Mouse (Mus musculus) CH12.LX (cell line): ENCODE measurements at regions not wholly inside any gene's neighbourhood (a gene's known extent, or its start where the extent isn't known, plus 50 kb on each side); places are given as distances from the start of the nearest gene placed in this dataset.

ENCODE experiments used
- DNase-seq: peaks from one replicate; pipeline ENCODE4 v3.0.0-alpha.2; 2013; ENCODE audit errors: extremely low read depth
- H3K27ac ChIP-seq: 2 replicates; pipeline ENCODE4 v1.5.1; 2012; ENCODE audit warnings: low read depth, mild to moderate bottlenecking, control low read depth, moderate library complexity; ENCODE audit not compliant: insufficient read depth
- H3K27me3 ChIP-seq: replicated peaks from 2 replicates; pipeline ENCODE3; 2012; ENCODE audit warnings: inconsistent platforms
- H3K36me3 ChIP-seq, 2 experiments: replicated peaks in 1 of 2; 2 replicates each; pipeline versions ENCODE3 to v1.6.1; 2012; ENCODE audit warnings: inconsistent platforms in 1 of 2, low read length in 1 of 2, mild to moderate bottlenecking in 1 of 2, mixed read lengths in 1 of 2, moderate library complexity in 1 of 2; ENCODE audit not compliant: control insufficient read depth in 1 of 2, insufficient read depth in 1 of 2
- H3K4me1 ChIP-seq, 2 experiments: 2 replicates each; pipeline ENCODE4 v1.6.1; 2012; ENCODE audit warnings: inconsistent platforms in 1 of 2, moderate library complexity in 1 of 2; ENCODE audit not compliant: insufficient read depth in 2 of 2, control insufficient read depth in 1 of 2
- H3K4me2 ChIP-seq: 2 replicates; pipeline ENCODE4 v1.6.1; 2012; ENCODE audit warnings: low read depth, mild to moderate bottlenecking, control low read depth; ENCODE audit not compliant: poor library complexity, insufficient read depth, severe bottlenecking
- H3K4me3 ChIP-seq, 3 experiments: fragments of 150-350 bp in 1 of 3; sonication (generic) in 1 of 3; replicated peaks in 1 of 3; 2 replicates each; pipeline versions ENCODE3 to v1.5.1; 2011 to 2012; ENCODE audit warnings: low read depth in 2 of 3, low read length in 2 of 3, mild to moderate bottlenecking in 2 of 3, moderate library complexity in 2 of 3, control low read depth in 1 of 3, improper control_type of control experiment in 1 of 3, inconsistent platforms in 1 of 3, mixed read lengths in 1 of 3; ENCODE audit not compliant: poor library complexity in 1 of 3
- H3K79me2 ChIP-seq: replicated peaks from 2 replicates; pipeline ENCODE4 v1.6.1; 2012; ENCODE audit warnings: mild to moderate bottlenecking, moderate library complexity; ENCODE audit not compliant: control insufficient read depth, poor library complexity, insufficient read depth, severe bottlenecking; ENCODE audit errors: extremely low read depth
- H3K9ac ChIP-seq: 2 replicates; pipeline ENCODE4 v1.6.1; 2012; ENCODE audit warnings: low read depth, mild to moderate bottlenecking, control low read depth, moderate library complexity; ENCODE audit not compliant: insufficient read depth
- H3K9me3 ChIP-seq: replicated peaks from 2 replicates; pipeline ENCODE3; 2012; ENCODE audit warnings: low read length, inconsistent platforms, mixed read lengths
- BHLHE40 ChIP-seq: IDR thresholded peaks from 2 replicates; pipeline ENCODE4 v1.6.1; 2011; ENCODE audit warnings: mild to moderate bottlenecking, low read depth, low read length, improper control_type of control experiment
- CHD1 ChIP-seq: IDR thresholded peaks from 2 replicates; pipeline ENCODE4 v1.6.1; 2012; ENCODE audit warnings: low read depth, low read length, improper control_type of control experiment, inconsistent platforms
- EP300 ChIP-seq: IDR thresholded peaks from 2 replicates; pipeline ENCODE4 v1.6.1; 2011; ENCODE audit warnings: low read length, improper control_type of control experiment
- GABPA ChIP-seq: IDR thresholded peaks from 2 replicates; pipeline ENCODE4 v1.6.1; 2012; ENCODE audit warnings: low read depth, low read length, improper control_type of control experiment, inconsistent platforms; ENCODE audit not compliant: insufficient replicate concordance
- HCFC1 ChIP-seq: IDR thresholded peaks from 2 replicates; pipeline ENCODE4 v1.6.1; 2012; ENCODE audit warnings: low read depth, mild to moderate bottlenecking, inconsistent platforms, low read length, improper control_type of control experiment
- IRF4 ChIP-seq: IDR thresholded peaks from 2 replicates; pipeline ENCODE4 v1.6.1; 2014; ENCODE audit warnings: low read depth, mild to moderate bottlenecking, inconsistent platforms, low read length, improper control_type of control experiment
- JUN ChIP-seq: IDR thresholded peaks from 2 replicates; pipeline ENCODE4 v1.6.1; 2011; ENCODE audit warnings: low read depth, mild to moderate bottlenecking, low read length, improper control_type of control experiment, moderate library complexity; ENCODE audit not compliant: insufficient read depth
- KAT2A ChIP-seq: IDR thresholded peaks from 2 replicates; pipeline ENCODE4 v1.6.1; 2012; ENCODE audit warnings: low read length, improper control_type of control experiment, inconsistent platforms; ENCODE audit not compliant: insufficient replicate concordance
- MAFK ChIP-seq: IDR thresholded peaks from 2 replicates; pipeline ENCODE4 v1.6.1; 2011; ENCODE audit warnings: low read length, improper control_type of control experiment; ENCODE audit not compliant: insufficient replicate concordance
- MAX ChIP-seq: IDR thresholded peaks from 2 replicates; pipeline ENCODE4 v1.6.1; 2011; ENCODE audit warnings: low read length, improper control_type of control experiment
- MXI1 ChIP-seq: IDR thresholded peaks from 2 replicates; pipeline ENCODE4 v1.6.1; 2011; ENCODE audit warnings: mild to moderate bottlenecking, low read depth, low read length, improper control_type of control experiment
- MYC ChIP-seq: IDR thresholded peaks from 2 replicates; pipeline ENCODE4 v1.6.1; 2011; ENCODE audit warnings: low read depth, mild to moderate bottlenecking, improper control_type of control experiment, low read length
- NELFE ChIP-seq: IDR thresholded peaks from 2 replicates; pipeline ENCODE4 v1.6.1; 2011; ENCODE audit warnings: low read depth, low read length, improper control_type of control experiment
- NRF1 ChIP-seq: IDR thresholded peaks from 2 replicates; pipeline ENCODE4 v1.6.1; 2014; ENCODE audit warnings: low read depth, mild to moderate bottlenecking, inconsistent platforms, low read length, improper control_type of control experiment, moderate library complexity
- PAX5 ChIP-seq: IDR thresholded peaks from 2 replicates; pipeline ENCODE4 v1.6.1; 2012; ENCODE audit warnings: low read length, inconsistent platforms, mixed read lengths
- POLR2A ChIP-seq: IDR thresholded peaks from 2 replicates; pipeline ENCODE4 v1.6.1; 2011; ENCODE audit warnings: low read depth, mild to moderate bottlenecking, improper control_type of control experiment, low read length
- RAD21 ChIP-seq: IDR thresholded peaks from 2 replicates; pipeline ENCODE4 v1.6.1; 2011; ENCODE audit warnings: low read depth, mild to moderate bottlenecking, low read length, improper control_type of control experiment, moderate library complexity
- SMC3 ChIP-seq: IDR thresholded peaks from 2 replicates; pipeline ENCODE4 v1.6.1; 2011; ENCODE audit warnings: low read depth, low read length, improper control_type of control experiment
- UBTF ChIP-seq: IDR thresholded peaks from 2 replicates; pipeline ENCODE4 v1.6.1; 2012; ENCODE audit warnings: low read depth, mild to moderate bottlenecking, inconsistent platforms, low read length, improper control_type of control experiment, moderate library complexity
- USF1 ChIP-seq: IDR thresholded peaks from 2 replicates; pipeline ENCODE4 v1.6.1; 2014; ENCODE audit warnings: low read depth, mild to moderate bottlenecking, inconsistent platforms, low read length, improper control_type of control experiment
- USF2 ChIP-seq: conservative IDR thresholded peaks from 2 replicates; pipeline ENCODE4 v1.6.1; 2011; ENCODE audit warnings: low read depth, low read length, improper control_type of control experiment
- ZC3H11A ChIP-seq: IDR thresholded peaks from 2 replicates; pipeline ENCODE4 v1.6.1; 2012; ENCODE audit warnings: low read depth, mild to moderate bottlenecking, inconsistent platforms, low read length, improper control_type of control experiment
- ZNF384 ChIP-seq: IDR thresholded peaks from 2 replicates; pipeline ENCODE4 v1.6.1; 2012; ENCODE audit warnings: low read depth, low read length, improper control_type of control experiment, inconsistent platforms
- dilution Hi-C: fragments of 300-500 bp; cut with MboI; formaldehyde crosslinking; loops from 2 replicates; pipeline ENCODE4 v1.14.3; 2020; ENCODE audit warnings: low sequenced_read_pairs; ENCODE audit not compliant: extremely low pct_unique_long_range_greater_than_20kb, extremely low pct_ligation_motif_present
- in situ Hi-C: fragments of 300-500 bp; cut with MboI; formaldehyde crosslinking; loops from 3 replicates; pipeline ENCODE4 v1.14.3; 2019; ENCODE audit warnings: low sequenced_read_pairs, low pct_ligation_motif_present, low pct_unique_long_range_greater_than_20kb, mixed read lengths

DNA sequence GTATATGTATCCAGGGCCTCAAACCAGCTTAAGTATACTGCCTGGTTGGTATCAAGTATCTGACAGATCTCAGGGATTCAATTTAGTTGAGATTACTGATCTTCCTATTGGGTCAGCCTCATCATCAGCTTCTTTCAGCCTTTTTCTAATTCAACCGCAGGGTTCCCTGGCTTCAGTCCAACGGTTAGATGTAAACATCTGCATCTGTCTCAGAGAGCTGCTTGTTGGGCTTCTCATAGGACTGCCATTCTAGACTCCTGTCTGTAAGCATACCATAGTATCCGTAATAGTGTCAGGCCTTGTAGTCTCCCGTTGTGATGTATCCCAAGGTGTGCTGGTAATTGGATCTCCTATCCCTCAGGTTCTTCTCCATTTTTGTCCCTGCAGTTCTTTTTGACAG lies 575.6 kb downstream of the Tlr4 start:
- H3K9me3 ChIP-seq, result peaks cover 17% of the 10 kb centered on the region
- no peaks in the 10 kb centered on the region for H3K27me3 ChIP-seq
- in situ Hi-C loops, result no loop called here
- no peak overlapping the region for H3K4me3 ChIP-seq
- H3K79me2 ChIP-seq, result no peaks in the 10 kb centered on the region
- dilution Hi-C loops, result no loop called here
- no peak overlapping the region for H3K4me2 ChIP-seq
- TF ChIP-seq UBTF (no peak), JUN (no peak), RAD21 (no peak), BHLHE40 (no peak), PAX5 (no peak), IRF4 (no peak), HCFC1 (no peak), NRF1 (no peak)
- no peak overlapping the region for H3K9ac ChIP-seq
- H3K4me1 ChIP-seq, result no peaks in the 10 kb centered on the region
- H3K27ac ChIP-seq, result no peak overlapping the region
- DNase-seq, result no peak
- no peaks in the 10 kb centered on the region for H3K36me3 ChIP-seq

DNA sequence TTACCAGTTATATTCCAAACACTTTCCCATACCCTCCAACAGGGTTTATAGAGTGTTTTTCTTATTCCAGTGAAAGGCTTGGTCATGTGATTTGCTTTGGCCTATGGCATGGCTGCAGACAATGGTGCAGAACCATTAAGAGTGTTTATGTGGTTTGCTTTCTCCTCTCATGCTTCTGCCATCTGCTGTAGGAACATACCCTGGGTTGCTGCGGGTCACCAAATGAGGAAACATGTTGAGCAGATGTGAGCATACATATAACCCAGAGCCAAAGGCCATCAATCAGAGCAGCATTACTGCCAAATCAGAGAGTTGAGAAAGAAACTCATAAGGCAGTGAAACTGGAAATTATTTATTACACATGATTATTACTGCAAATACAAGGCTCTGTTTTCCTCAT lies 596.7 kb downstream of the Tlr4 start:
- H3K9me3 ChIP-seq, result peaks cover 8% of the 10 kb centered on the region
- no peak overlapping the region for H3K4me2 ChIP-seq
- DNase-seq, result no peak
- H3K79me2 ChIP-seq, result no peaks in the 10 kb centered on the region
- dilution Hi-C loops (no loop called here), in situ Hi-C loops (no loop called here)
- H3K4me3 ChIP-seq, result no peak overlapping the region
- TF ChIP-seq MYC (no peak), USF2 (no peak), KAT2A (no peak), CHD1 (no peak), SMC3 (no peak), ZNF384 (no peak), USF1 (no peak), EP300 (no peak), NELFE (no peak), GABPA (no peak), MAFK (no peak), POLR2A (no peak), IRF4 (no peak), MAX (no peak), ZC3H11A (no peak), MXI1 (no peak)
- H3K27ac ChIP-seq, result no peak overlapping the region
- H3K36me3 ChIP-seq, result no peaks in the 10 kb centered on the region
- no peaks in the 10 kb centered on the region for H3K4me1 ChIP-seq
- no peaks in the 10 kb centered on the region for H3K27me3 ChIP-seq
- H3K9ac ChIP-seq, result no peak overlapping the region
